Comparison of ENCODE assay signal across 20 mouse cellular contexts in genomic region chr19:55702716-55703115, GRCm38 (mm10). TPM values are rescaled to one million over a fixed set of nuclear protein-coding genes. Genes with fewer than 3 reads are reported as not detected.
DNase-seq lines count a peak whose midpoint lies in the region; ATAC-seq and TF ChIP-seq lines count a peak whose summit lies in the region.
"Had no signal": no experiment of that assay in that cellular context is flagged by ENCODE, and none has a peak within 500 bp of the region (broad histone marks: within the 10 kb centered on the region; RNA-seq: fewer than 3 reads in every experiment).

No protein-coding gene starts in this region.

- no peak overlapping the region for H3K9ac ChIP-seq in liver, adult 2 months (ENCODE audit: low read depth, low read length)
- no peak overlapping the region for H3K9ac ChIP-seq in liver, postnatal 0 days (replicated peaks)
- H3K9ac ChIP-seq: embryonic facial prominence, embryonic 15.5 days; heart, embryonic 15.5 days; hindbrain, embryonic 13.5 days had no signal

- H3K27ac ChIP-seq in kidney, adult 2 months (ENCODE audit: insufficient read depth, low read depth, low read length), result no peak overlapping the region
- H3K27ac ChIP-seq in liver, adult 2 months (replicated peaks; ENCODE audit: insufficient read depth, low read depth, low read length), result no peak overlapping the region; the same call in 1 of the 2 replicates
- no peak overlapping the region for H3K27ac ChIP-seq in liver, postnatal 0 days (ENCODE audit: low read depth)
- H3K27ac ChIP-seq: embryonic facial prominence, embryonic 15.5 days; heart, adult 2 months; heart, embryonic 15.5 days; hindbrain, embryonic 13.5 days had no signal

- TF ChIP-seq EP300 in liver, postnatal 0 days (IDR thresholded peaks at IDR 0.05; ENCODE audit: low read depth), result no peak

- no peak for ATAC-seq in liver, postnatal 0 days
- ATAC-seq: forebrain, embryonic 16.5 days had no signal

- TF ChIP-seq POLR2A in kidney, adult 2 months (IDR thresholded peaks at IDR 0.05; ENCODE audit: low read depth, low read length), result no peak
- TF ChIP-seq POLR2A in liver, adult 2 months (IDR thresholded peaks at IDR 0.05; ENCODE audit: extremely low read depth, insufficient read depth, low read length), result no peak

- H3K79me2 ChIP-seq in liver, adult 2 months (ENCODE audit: control insufficient read depth, insufficient read depth, low read length), result no peaks in the 10 kb centered on the region

- no peaks in the 10 kb centered on the region for H3K36me3 ChIP-seq in kidney, adult 2 months (ENCODE audit: control insufficient read depth, insufficient read depth, low read length)
- no peaks in the 10 kb centered on the region for H3K36me3 ChIP-seq in liver, adult 2 months (ENCODE audit: control insufficient read depth, insufficient read depth, low read length)
- H3K36me3 ChIP-seq in liver, postnatal 0 days (replicated peaks; ENCODE audit: insufficient read depth, low read length), result no peaks in the 10 kb centered on the region
- H3K36me3 ChIP-seq: embryonic facial prominence, embryonic 15.5 days; heart, embryonic 15.5 days; hindbrain, embryonic 13.5 days had no signal

- TF ChIP-seq CTCF in kidney, adult 2 months (conservative IDR thresholded peaks at IDR 0.05; ENCODE audit: insufficient read depth, insufficient read length, low read depth, low read length), result no peak
- TF ChIP-seq CTCF in liver, adult 2 months (IDR thresholded peaks at IDR 0.05; ENCODE audit: low read depth, low read length), result no peak
- TF ChIP-seq CTCF in liver, postnatal 0 days (IDR thresholded peaks at IDR 0.05; ENCODE audit: low read depth), result no peak

- WGBS in kidney, adult 2 months, result 66% methylated on average over 8 of the region's 8 CpGs
- WGBS in liver, adult 2 months, result 88% methylated on average over 8 of the region's 8 CpGs
- WGBS in liver, postnatal 0 days (ENCODE audit: insufficient replicate concordance), result 78% methylated on average over 8 of the region's 8 CpGs

- peak; percentile 75 for DNase-seq in kidney, adult 2 months
- no peak for DNase-seq in kidney, postnatal 4 days
- DNase-seq in liver, adult 2 months (ENCODE audit: extremely low read depth, low read depth, low spot score), result peak; percentile 62
- DNase-seq in liver, postnatal 0 days, result no peak
- peak; percentile 38 to 65 for DNase-seq in kidney, postnatal 36 days
- DNase-seq in right cerebral cortex, postnatal 25 days, result no peak
- DNase-seq: adrenal gland, adult 2 months; adrenal gland, postnatal 25 days; cerebellum, adult 18-20 months; cerebellum, postnatal 14 days; embryo, embryonic 11 days; gastrocnemius, postnatal 10 days; heart, adult 2 months; heart, postnatal 14 days had no signal

- no peak overlapping the region for H3K4me2 ChIP-seq in liver, postnatal 0 days (ENCODE audit: low read depth, low read length)
- H3K4me2 ChIP-seq: embryonic facial prominence, embryonic 15.5 days; heart, embryonic 11.5 days; heart, embryonic 15.5 days; hindbrain, embryonic 13.5 days had no signal

- H3K4me1 ChIP-seq in kidney, adult 2 months (ENCODE audit: control insufficient read depth, insufficient read depth, low read length), result peaks cover 24% of the 10 kb centered on the region
- peaks cover 22% of the 10 kb centered on the region for H3K4me1 ChIP-seq in liver, adult 2 months (ENCODE audit: control insufficient read depth, insufficient read depth, low read length)
- H3K4me1 ChIP-seq in liver, postnatal 0 days (ENCODE audit: insufficient read depth), result peaks cover 5% of the 10 kb centered on the region; the same call in 1 of the 2 replicates
- H3K4me1 ChIP-seq: embryonic facial prominence, embryonic 15.5 days; hindbrain, embryonic 13.5 days had no signal

- no peaks in the 10 kb centered on the region for H3K9me3 ChIP-seq in liver, postnatal 0 days (ENCODE audit: low read length)
- H3K9me3 ChIP-seq: embryonic facial prominence, embryonic 15.5 days; heart, embryonic 15.5 days; hindbrain, embryonic 13.5 days had no signal

- no peak overlapping the region for H3K4me3 ChIP-seq in kidney, adult 2 months (ENCODE audit: insufficient read depth, low read depth, low read length)
- H3K4me3 ChIP-seq in liver, adult 2 months (ENCODE audit: insufficient read depth, low read depth, low read length), result no peak overlapping the region
- no peak overlapping the region for H3K4me3 ChIP-seq in liver, postnatal 0 days (ENCODE audit: low read depth, low read length)
- H3K4me3 ChIP-seq: embryonic facial prominence, embryonic 15.5 days; erythroblast, embryonic 14.5 days; heart, adult 2 months; heart, embryonic 15.5 days; hindbrain, embryonic 13.5 days had no signal

- no peaks in the 10 kb centered on the region for H3K27me3 ChIP-seq in kidney, adult 2 months (replicated peaks; ENCODE audit: control insufficient read depth, insufficient read depth, low read length)
- H3K27me3 ChIP-seq in liver, adult 2 months (ENCODE audit: control insufficient read depth, insufficient read depth, low read length), result no peaks in the 10 kb centered on the region
- no peaks in the 10 kb centered on the region for H3K27me3 ChIP-seq in liver, postnatal 0 days (ENCODE audit: insufficient read depth, low read length)

RNA-seq across cellular contexts. Expression of gene Tcf7l2, which starts 38.9 kb away (rescaled TPM):
- 15.8 and 18.2 TPM in 2 replicates for polyA plus RNA-seq in kidney, adult 2 months (2012; rRNA removed)
- 3.2 and 4.6 TPM in 2 replicates for total RNA-seq in liver, adult 2 months (2014; rRNA removed)
- 13.3 and 14.6 TPM in 2 replicates for polyA plus RNA-seq in liver, adult 2 months (2012; rRNA removed)
- 18.8 and 21.6 TPM in 2 replicates for polyA plus RNA-seq in liver, postnatal 0 days (2015; fragmentation: Nextera tagmentation; extraction: Ambion mirVana)

Comparison
In these comparisons a context has a peak if more than half of its experiments do, and no peak if none do; other contexts are left out.
1. DNase-seq: peak in kidney, adult 2 months (single experiment), liver, adult 2 months (single experiment) and kidney, postnatal 36 days (2 of 2); none in kidney, postnatal 4 days (0 of 2), liver, postnatal 0 days (single experiment) and right cerebral cortex, postnatal 25 days (single experiment).